Mouse (Mus musculus): ENCODE measurements around the gene Olfr485.
"Not testable (repeated sequence)": the region's sequence is repeated elsewhere in the genome, so short reads cannot be mapped to it uniquely, and the experiment has no call there.

Olfr485 gene

DNA sequence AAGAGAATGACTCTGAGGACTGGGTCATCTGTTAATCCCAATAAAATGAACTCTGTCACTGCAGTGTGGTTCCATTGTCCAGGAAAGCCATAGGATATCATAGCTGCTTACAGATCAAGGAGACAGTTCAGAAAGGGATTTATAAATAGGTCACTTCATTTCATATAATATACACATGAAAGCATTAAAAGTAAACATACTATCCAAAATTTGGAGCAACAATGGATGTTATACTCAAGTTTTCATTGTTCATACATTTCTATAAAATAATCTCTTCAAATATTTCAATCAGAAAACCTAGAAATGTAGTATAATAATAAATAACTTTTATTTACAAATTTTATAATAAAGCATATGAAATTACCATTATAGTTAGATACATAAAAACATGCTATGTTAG is at the start of gene Olfr485:
Gene Olfr485, minus strand, starts transcription at position 101 of the 400 bp plus-strand sequence.
- DNase-seq (ENCODE audit: low read depth), result no peak

GRCm38 (mm10) chr7:108196938-108197337 is 37.3 kb upstream of the Olfr485 start:
- DNase-seq (ENCODE audit: low read depth), result no peak

GRCm38 (mm10) chr7:108196337-108196736 is 36.7 kb upstream of the Olfr485 start:
- not testable (repeated sequence) for DNase-seq (ENCODE audit: low read depth)

DNA sequence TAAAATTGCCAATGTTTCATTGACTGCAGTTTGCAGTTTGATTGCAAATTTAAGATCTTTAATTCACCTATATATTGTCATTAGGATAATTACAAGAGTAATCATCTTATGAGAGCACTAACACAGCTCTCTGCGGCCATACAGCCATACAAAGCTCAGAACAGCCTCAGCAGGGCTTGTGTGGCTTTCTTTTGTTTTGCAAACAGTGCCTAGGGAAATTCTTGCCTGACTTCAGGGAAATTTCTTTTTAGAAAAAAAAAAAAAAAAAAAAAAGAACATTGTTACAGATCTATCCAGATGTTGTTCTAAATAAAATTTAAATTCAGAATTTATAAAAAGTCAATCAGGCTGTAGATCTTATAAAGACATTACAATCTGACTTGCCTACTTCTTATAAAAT is 33.0 kb upstream of the Olfr485 start:
- DNase-seq (ENCODE audit: low read depth), result not testable (repeated sequence)

- not testable (repeated sequence) for DNase-seq (ENCODE audit: low read depth)
Observed at GRCm38 (mm10) chr7:108191196-108191595, 31.5 kb upstream of the Olfr485 start.

GRCm38 (mm10) chr7:108185237-108185636 is 25.6 kb upstream of the Olfr485 start:
- DNase-seq (ENCODE audit: low read depth), result not testable (repeated sequence)

- not testable (repeated sequence) for DNase-seq (ENCODE audit: low read depth)
Observed at GRCm38 (mm10) chr7:108184401-108184800, 24.7 kb upstream of the Olfr485 start.

DNA sequence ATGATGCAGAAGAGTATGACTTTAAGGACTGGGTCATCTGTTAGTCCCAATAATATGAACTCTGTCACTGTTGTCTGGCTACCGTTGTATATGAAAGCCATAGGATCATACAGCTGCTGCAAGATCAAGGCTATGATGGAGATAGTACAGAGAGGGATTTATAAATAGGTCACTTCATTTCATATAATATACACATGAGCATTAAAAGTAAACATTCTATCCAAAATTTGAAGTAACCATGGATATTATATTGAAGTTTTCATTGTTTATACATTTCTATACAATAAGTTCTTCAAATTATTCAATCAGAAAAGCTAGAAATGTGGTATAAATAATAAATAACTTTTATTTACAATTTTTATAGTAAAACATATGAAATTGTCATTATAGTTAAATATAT is 13.0 kb upstream of the Olfr485 start, which contains the start of gene Olfr486:
Gene Olfr486, minus strand, starts transcription at position 101 of the 400 bp plus-strand sequence.
- DNase-seq (ENCODE audit: low read depth), result not testable (repeated sequence)

DNA sequence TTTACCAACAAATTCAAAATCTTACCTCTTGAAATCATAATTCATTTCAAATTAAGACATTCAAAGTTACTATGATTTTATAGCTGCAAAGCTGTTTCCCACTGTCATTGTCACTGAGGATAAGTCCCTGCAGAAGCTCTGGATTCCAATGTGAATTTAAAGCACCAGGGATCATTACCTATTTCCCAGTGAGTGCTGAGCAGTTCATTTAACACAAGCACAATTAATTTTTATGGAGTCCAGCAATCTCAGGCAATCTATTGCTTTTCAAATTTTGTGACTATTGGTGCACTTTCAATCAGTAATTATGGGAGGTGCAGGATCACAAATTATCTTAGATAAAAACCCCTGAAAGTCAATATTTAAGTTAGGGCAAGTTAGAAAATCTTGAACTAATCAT is 32.3 kb downstream of the Olfr485 start, which contains the start of gene Olfr484:
Gene Olfr484, minus strand, starts transcription at position 101 of the 400 bp plus-strand sequence.
- DNase-seq (ENCODE audit: low read depth), result no peak

GRCm38 (mm10) chr7:108121416-108121815 is 38.3 kb downstream of the Olfr485 start:
- DNase-seq (ENCODE audit: low read depth), result no peak

- no peak for DNase-seq (ENCODE audit: low read depth)
Observed at GRCm38 (mm10) chr7:108120681-108121080, 39.0 kb downstream of the Olfr485 start.

Measured in naive thymus-derived CD4-positive, alpha-beta T cell, adult 2 months (primary cell).